Comparison of ENCODE assay signal across 15 mouse cellular contexts in the genomic region with DNA sequence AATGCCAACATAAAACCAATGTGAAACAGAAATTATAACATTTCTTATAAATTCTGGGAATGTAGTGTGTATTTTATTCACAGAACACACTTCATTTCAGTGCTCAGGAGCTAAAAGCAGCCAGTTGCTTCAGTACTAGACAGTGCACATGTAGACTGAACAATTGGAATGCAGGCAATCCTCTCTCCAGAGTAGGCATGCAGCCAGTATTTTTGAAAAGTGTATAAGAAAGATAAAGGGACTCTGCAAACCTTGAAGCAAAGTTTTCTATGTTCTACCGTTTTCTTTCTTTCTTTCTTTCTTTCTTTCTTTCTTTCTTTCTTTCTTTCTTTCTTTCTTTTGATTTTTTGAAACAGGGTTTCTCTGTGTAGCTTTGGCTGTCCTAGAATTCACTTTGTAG. TPM values are rescaled to one million over a fixed set of nuclear protein-coding genes. Genes with fewer than 3 reads are reported as not detected.
DNase-seq lines count a peak whose midpoint lies in the region; ATAC-seq and TF ChIP-seq lines count a peak whose summit lies in the region.
"Had no signal": no experiment of that assay in that cellular context is flagged by ENCODE, and none has a peak within 500 bp of the region (broad histone marks: within the 10 kb centered on the region; RNA-seq: fewer than 3 reads in every experiment).

No protein-coding gene starts in this region.

- peaks cover 5 to 12% of the 10 kb centered on the region in 2 experiments; a peak in 3 of 4 replicates for H3K4me1 ChIP-seq in heart, embryonic 14.5 days (ENCODE audit: control insufficient read depth in 2 of 2, insufficient read depth in 2 of 2, low read length in 2 of 2)
- H3K4me1 ChIP-seq in ES-Bruce4 (ENCODE audit: control insufficient read depth, insufficient read depth, low read length) = no peaks in the 10 kb centered on the region
- peaks cover 4% of the 10 kb centered on the region; the same call in 1 of the 2 replicates for H3K4me1 ChIP-seq in embryonic facial prominence, embryonic 14.5 days (ENCODE audit: control insufficient read depth, insufficient read depth, low read length)
- peaks cover 4% of the 10 kb centered on the region for H3K4me1 ChIP-seq in olfactory bulb, adult 2 months (ENCODE audit: control insufficient read depth, insufficient read depth, low read length)
- peaks cover 8% of the 10 kb centered on the region for H3K4me1 ChIP-seq in hindbrain, embryonic 13.5 days (replicated peaks)

- ATAC-seq in heart, embryonic 14.5 days (ENCODE audit: insufficient number of reproducible peaks, insufficient read depth, low FRiP score, low read depth) = no peak
- no peak for ATAC-seq in embryonic facial prominence, embryonic 14.5 days (ENCODE audit: low read depth)
- ATAC-seq in hindbrain, embryonic 13.5 days (ENCODE audit: low FRiP score) = no peak
- ATAC-seq: forebrain, embryonic 14.5 days; hindbrain, embryonic 16.5 days; intestine, postnatal 0 days; liver, postnatal 0 days; midbrain, embryonic 13.5 days had no signal

- peaks cover 5% of the 10 kb centered on the region; the same call in 1 of the 2 replicates for H3K36me3 ChIP-seq in heart, embryonic 14.5 days (ENCODE audit: control insufficient read depth, insufficient read depth, low read length)
- peaks cover 9% of the 10 kb centered on the region for H3K36me3 ChIP-seq in ES-Bruce4 (ENCODE audit: control insufficient read depth, insufficient read depth, low read length, poor library complexity, severe bottlenecking)
- H3K36me3 ChIP-seq in embryonic facial prominence, embryonic 14.5 days (ENCODE audit: control insufficient read depth, insufficient read depth, low read length) = 0 out of 2 replicates have a peak, but pooled peaks cover 4% of the 10 kb centered on the region
- H3K36me3 ChIP-seq in hindbrain, embryonic 13.5 days = no peaks in the 10 kb centered on the region
- H3K36me3 ChIP-seq: midbrain, embryonic 13.5 days had no signal

- no peak for TF ChIP-seq CTCF in ES-Bruce4 (IDR thresholded peaks at IDR 0.05; ENCODE audit: low read depth, low read length)
- no peak for TF ChIP-seq CTCF in olfactory bulb, adult 2 months (IDR thresholded peaks at IDR 0.05; ENCODE audit: insufficient read depth, low read depth, low read length)

- DNase-seq in heart, adult 11 months = no peak
- peak; percentile 26 for DNase-seq in embryonic facial prominence, embryonic 14.5 days (ENCODE audit: low spot score)
- DNase-seq in c-Kit-positive CD71-positive TER-119-positive erythroid progenitor cells, embryonic 14.5 days (ENCODE audit: low spot score) = no peak
- DNase-seq in embryo, embryonic 9.5 days (ENCODE audit: extremely low spot score) = no peak
- DNase-seq: retina, postnatal 1 day; right cerebral cortex, postnatal 4 days had no signal

- H3K9ac ChIP-seq in heart, embryonic 14.5 days (ENCODE audit: low read length) = no peak overlapping the region
- peak overlapping the region; percentile 59; the same call in 1 of the 2 replicates for H3K9ac ChIP-seq in ES-Bruce4 (ENCODE audit: low read depth, poor library complexity, severe bottlenecking)
- no peak overlapping the region for H3K9ac ChIP-seq in embryonic facial prominence, embryonic 14.5 days (ENCODE audit: low read depth, low read length)
- H3K9ac ChIP-seq in hindbrain, embryonic 13.5 days = no peak overlapping the region
- H3K9ac ChIP-seq: midbrain, embryonic 13.5 days had no signal

- TF ChIP-seq POLR2A in ES-Bruce4 (IDR thresholded peaks at IDR 0.05; ENCODE audit: insufficient read depth, low read length) = no peak
- TF ChIP-seq POLR2A in olfactory bulb, adult 2 months (IDR thresholded peaks at IDR 0.05; ENCODE audit: insufficient read depth, low read depth, low read length) = no peak

- peak overlapping the region in 1 of 2 experiments; percentile 89; a peak in 3 of 4 replicates for H3K27ac ChIP-seq in heart, embryonic 14.5 days (replicated peaks in 1 of 2; ENCODE audit: control insufficient read depth in 1 of 2, insufficient read depth in 1 of 2, low read depth in 2 of 2, low read length in 2 of 2)
- H3K27ac ChIP-seq in ES-Bruce4 (ENCODE audit: insufficient read depth, low read length) = peak overlapping the region; percentile 94; the same call in 1 of the 2 replicates
- peak overlapping the region; percentile 79; the same call in 1 of the 2 replicates for H3K27ac ChIP-seq in embryonic facial prominence, embryonic 14.5 days (replicated peaks; ENCODE audit: low read depth, low read length)
- peak overlapping the region; percentile 29; the same call in 1 of the 2 replicates for H3K27ac ChIP-seq in olfactory bulb, adult 2 months (ENCODE audit: insufficient read depth, low read depth, low read length)
- H3K27ac ChIP-seq in hindbrain, embryonic 13.5 days = no peak overlapping the region
- H3K27ac ChIP-seq: midbrain, embryonic 13.5 days had no signal

- H3K27me3 ChIP-seq in heart, embryonic 14.5 days (ENCODE audit: control insufficient read depth, insufficient read depth, low read length) = no peaks in the 10 kb centered on the region
- no peaks in the 10 kb centered on the region for H3K27me3 ChIP-seq in ES-Bruce4 (ENCODE audit: control insufficient read depth, insufficient read depth, low read length, poor library complexity, severe bottlenecking)
- no peaks in the 10 kb centered on the region for H3K27me3 ChIP-seq in embryonic facial prominence, embryonic 14.5 days (replicated peaks; ENCODE audit: control insufficient read depth, insufficient read depth, low read length)
- H3K27me3 ChIP-seq in hindbrain, embryonic 13.5 days = no peaks in the 10 kb centered on the region
- H3K27me3 ChIP-seq: midbrain, embryonic 13.5 days had no signal

- no peaks in the 10 kb centered on the region for H3K9me3 ChIP-seq in heart, embryonic 14.5 days (ENCODE audit: control insufficient read depth, low read length)
- H3K9me3 ChIP-seq in ES-Bruce4 (replicated peaks; ENCODE audit: control insufficient read depth, insufficient read depth, low read length, poor library complexity, severe bottlenecking) = no peaks in the 10 kb centered on the region
- H3K9me3 ChIP-seq in embryonic facial prominence, embryonic 14.5 days (ENCODE audit: control insufficient read depth, low read length) = no peaks in the 10 kb centered on the region
- no peaks in the 10 kb centered on the region for H3K9me3 ChIP-seq in hindbrain, embryonic 13.5 days
- H3K9me3 ChIP-seq: midbrain, embryonic 13.5 days had no signal

- WGBS in heart, embryonic 14.5 days = 54% methylated on average over 1 of the region's 1 CpGs
- 78% methylated on average over 1 of the region's 1 CpGs for whole genome bisulfite sequencing in embryonic facial prominence, embryonic 14.5 days
- 69% methylated on average over 1 of the region's 1 CpGs for WGBS in olfactory bulb, adult 2 months
- 79% methylated on average over 1 of the region's 1 CpGs for WGBS in hindbrain, embryonic 13.5 days

- TF ChIP-seq EP300 in ES-Bruce4 (IDR thresholded peaks at IDR 0.05; ENCODE audit: insufficient read depth, low read depth, low read length) = no peak

- H3K4me3 ChIP-seq in heart, embryonic 14.5 days (ENCODE audit: control insufficient read depth in 1 of 2, insufficient read depth in 1 of 2, low read depth in 1 of 2, low read length in 2 of 2) = no peak overlapping the region; a peak in 1 of 4 replicates
- H3K4me3 ChIP-seq in ES-Bruce4 (ENCODE audit: low read depth, low read length) = no peak overlapping the region
- H3K4me3 ChIP-seq in embryonic facial prominence, embryonic 14.5 days (ENCODE audit: low read depth, low read length) = no peak overlapping the region
- no peak overlapping the region for H3K4me3 ChIP-seq in olfactory bulb, adult 2 months (ENCODE audit: insufficient read depth, low read depth, low read length)
- H3K4me3 ChIP-seq in hindbrain, embryonic 13.5 days = no peak overlapping the region
- H3K4me3 ChIP-seq: midbrain, embryonic 13.5 days had no signal

- peak overlapping the region; percentile 58; the same call in 1 of the 2 replicates for H3K4me2 ChIP-seq in heart, embryonic 14.5 days (ENCODE audit: low read length)
- peak overlapping the region; percentile 36; the same call in 1 of the 2 replicates for H3K4me2 ChIP-seq in embryonic facial prominence, embryonic 14.5 days (ENCODE audit: low read depth, low read length)
- H3K4me2 ChIP-seq in hindbrain, embryonic 13.5 days = no peak overlapping the region
- H3K4me2 ChIP-seq: midbrain, embryonic 13.5 days had no signal

RNA-seq across cellular contexts. Expression of gene Rtn4, which starts 1.2 kb away (rescaled TPM):
- polyA plus RNA-seq in heart, embryonic 14.5 days (2014; fragmentation: Nextera tagmentation; extraction: Ambion mirVana) = 57.1 and 68.3 TPM in 2 replicates
- 384 and 410 TPM in 2 replicates for polyA plus RNA-seq in ES-Bruce4 (2011; ENCODE audit: insufficient read depth, insufficient read length, low read depth, missing spikeins)
- 86.2 and 93.2 TPM in 2 replicates for polyA plus RNA-seq in embryonic facial prominence, embryonic 14.5 days (2014; fragmentation: Nextera tagmentation; extraction: Ambion mirVana)
- polyA plus RNA-seq in olfactory bulb, adult 2 months (2012; ENCODE audit: insufficient read depth, insufficient read length, low replicate concordance, missing spikeins) = 230 and 407 TPM in 2 replicates
- polyA plus RNA-seq in hindbrain, embryonic 13.5 days (2015; fragmentation: Nextera tagmentation; extraction: Ambion mirVana) = 111 and 113 TPM in 2 replicates
